Mouse (Mus musculus) liver, adult 2 months (tissue): Measurements from ENCODE around the gene Kdelr1.

Experiments used
- CTCF ChIP-seq: fragments of 200-500 bp; IDR thresholded peaks from 2 replicates; pipeline ENCODE4 v1.5.1; 2011; ENCODE audit warnings: low read depth, low read length, control low read depth
- POLR2A ChIP-seq: fragments of 200-500 bp; IDR thresholded peaks from 2 replicates; pipeline ENCODE4 v1.6.1; 2011; ENCODE audit warnings: low read length, control low read depth; ENCODE audit not compliant: insufficient read depth; ENCODE audit errors: extremely low read depth

DNA sequence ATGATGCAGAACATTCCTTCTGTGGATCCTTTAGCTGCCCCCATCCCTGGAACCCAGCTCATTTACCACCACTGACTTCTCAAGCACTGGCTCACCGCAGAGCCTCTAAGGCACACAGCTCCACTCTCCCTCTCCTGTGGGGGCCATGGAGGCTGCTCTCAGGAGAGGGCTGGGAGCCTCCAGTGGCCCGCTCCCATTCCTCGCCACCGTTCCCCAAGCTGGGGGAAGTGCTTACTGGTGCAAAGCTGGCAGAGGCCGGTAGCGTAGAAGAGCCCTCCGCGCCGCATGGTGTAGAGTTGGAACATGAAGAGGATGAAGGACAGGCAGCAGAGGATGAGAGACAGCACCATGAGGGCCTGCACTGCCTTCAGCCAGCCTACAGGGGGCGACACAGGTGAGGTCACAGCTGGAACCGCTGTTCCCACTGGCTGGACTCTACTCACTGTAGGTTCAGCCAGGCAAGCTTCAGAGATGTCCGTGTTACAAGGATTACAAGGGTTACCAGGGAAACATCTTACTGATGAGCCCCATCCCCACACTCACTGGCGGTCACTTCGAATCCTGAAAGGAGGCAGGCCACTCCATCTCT is 46.6 kb downstream of the Kdelr1 start:
- peak; percentile 67 for TF ChIP-seq CTCF
- TF ChIP-seq POLR2A, result no peak
